Mouse (Mus musculus) urinary bladder, postnatal 10 days (tissue): ENCODE measurements around the gene Sirt5.

Experiments used
- DNase-seq: peaks from one replicate; pipeline ENCODE4 v3.0.0; 2022; ENCODE audit warnings: low spot score

Sirt5 gene

GRCm38 (mm10) chr13:43364985-43365824 is at the start of gene Sirt5:
TSS of gene Sirt5 (plus strand) at chr13:43365496.
- peak; percentile 53 for DNase-seq

GRCm38 (mm10) chr13:43317411-43317810 is 47.9 kb upstream of the Sirt5 start:
- DNase-seq: no peak

GRCm38 (mm10) chr13:43319396-43319795 is 45.9 kb upstream of the Sirt5 start:
- DNase-seq: no peak

DNA sequence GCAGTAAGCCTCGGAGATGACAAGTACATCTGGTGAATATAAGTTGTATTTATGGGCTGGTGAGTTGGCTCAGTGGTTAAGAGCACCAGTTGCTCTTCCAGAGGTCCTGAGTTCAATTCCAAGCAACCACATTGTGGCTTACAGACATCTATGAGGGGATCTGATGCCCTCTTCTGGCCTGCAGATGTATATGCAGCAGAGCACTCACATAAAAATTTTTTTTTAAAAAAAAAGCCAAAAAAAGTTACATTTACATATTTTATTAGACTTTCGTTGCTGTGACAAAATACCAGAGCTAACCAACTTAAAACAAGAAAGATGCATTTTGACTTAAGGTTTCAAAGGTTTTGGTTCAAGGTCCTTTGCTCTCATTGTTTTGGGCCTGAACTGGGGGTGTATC is 43.8 kb upstream of the Sirt5 start:
- DNase-seq: no peak

DNA sequence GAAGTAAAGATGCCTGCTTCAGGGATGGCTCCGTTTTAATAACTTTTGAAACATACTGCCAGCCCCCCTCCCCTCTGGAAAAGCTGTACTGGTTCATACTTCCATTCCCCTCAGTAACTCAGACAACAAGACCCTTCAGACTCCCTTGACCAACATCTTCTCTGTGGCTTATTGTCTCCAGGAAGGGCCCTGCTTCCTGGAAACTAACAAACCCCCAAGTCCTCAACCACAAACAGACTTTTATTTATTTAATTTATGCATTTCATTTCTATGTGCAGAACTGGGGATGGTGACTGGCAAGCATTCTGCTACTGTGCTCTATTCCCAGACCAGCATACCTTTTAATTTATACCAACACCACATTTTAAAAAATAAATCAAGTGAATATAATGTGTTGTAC is 39.9 kb upstream of the Sirt5 start:
- no peak for DNase-seq

DNA sequence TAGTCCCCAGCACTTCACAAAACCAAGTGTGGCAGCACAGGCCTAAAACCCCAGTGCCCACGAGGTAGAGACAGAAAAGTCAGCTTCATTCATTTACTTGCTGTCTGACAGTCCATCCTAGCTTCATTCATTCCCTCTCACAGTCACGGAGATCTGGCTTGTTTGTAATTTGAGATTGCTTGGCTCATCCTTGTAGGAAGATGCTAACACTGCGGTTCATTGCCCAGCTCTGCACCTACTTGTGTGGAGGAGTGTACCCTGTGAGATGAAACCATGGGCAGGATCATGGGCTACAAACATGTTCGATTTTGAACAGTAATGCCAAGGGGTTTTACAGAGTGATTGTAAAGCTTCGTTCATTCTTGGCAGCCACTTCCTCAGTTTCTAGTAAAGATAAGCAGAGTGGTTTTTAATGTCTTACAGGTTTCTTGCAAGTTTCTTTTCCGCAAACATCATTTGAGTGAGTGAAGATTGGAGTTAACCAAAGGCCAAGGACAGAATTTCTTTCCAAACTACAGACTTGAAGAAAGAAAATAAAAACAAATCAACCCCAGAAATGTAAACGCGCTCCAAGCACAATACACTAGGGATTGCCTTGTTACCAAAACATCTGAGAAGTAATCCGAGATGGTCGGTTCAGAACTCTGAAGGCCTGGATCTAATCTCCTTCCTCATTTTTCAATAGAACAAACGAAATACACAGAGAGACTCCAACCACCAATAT is 33.4 kb upstream of the Sirt5 start:
- no peak for DNase-seq

DNA sequence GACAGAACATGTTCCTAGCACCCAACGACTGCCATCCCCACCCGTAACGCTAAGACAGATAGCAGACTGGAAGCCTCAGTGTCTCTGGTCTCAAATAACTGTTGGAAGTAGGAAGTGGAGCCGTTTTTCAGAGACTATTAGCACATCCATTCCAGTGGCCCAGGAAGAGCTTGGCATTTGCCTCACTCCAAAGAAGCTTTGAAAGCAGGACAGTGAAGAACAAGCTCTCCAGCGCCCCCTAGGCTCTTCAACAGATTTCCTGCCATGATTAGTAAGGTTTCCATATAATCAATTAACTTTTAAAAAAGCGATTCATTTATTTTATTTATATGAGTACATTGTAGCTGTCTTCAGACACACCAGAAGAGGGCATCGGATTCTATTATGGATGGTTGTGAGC is 32.7 kb upstream of the Sirt5 start:
- no peak for DNase-seq

DNA sequence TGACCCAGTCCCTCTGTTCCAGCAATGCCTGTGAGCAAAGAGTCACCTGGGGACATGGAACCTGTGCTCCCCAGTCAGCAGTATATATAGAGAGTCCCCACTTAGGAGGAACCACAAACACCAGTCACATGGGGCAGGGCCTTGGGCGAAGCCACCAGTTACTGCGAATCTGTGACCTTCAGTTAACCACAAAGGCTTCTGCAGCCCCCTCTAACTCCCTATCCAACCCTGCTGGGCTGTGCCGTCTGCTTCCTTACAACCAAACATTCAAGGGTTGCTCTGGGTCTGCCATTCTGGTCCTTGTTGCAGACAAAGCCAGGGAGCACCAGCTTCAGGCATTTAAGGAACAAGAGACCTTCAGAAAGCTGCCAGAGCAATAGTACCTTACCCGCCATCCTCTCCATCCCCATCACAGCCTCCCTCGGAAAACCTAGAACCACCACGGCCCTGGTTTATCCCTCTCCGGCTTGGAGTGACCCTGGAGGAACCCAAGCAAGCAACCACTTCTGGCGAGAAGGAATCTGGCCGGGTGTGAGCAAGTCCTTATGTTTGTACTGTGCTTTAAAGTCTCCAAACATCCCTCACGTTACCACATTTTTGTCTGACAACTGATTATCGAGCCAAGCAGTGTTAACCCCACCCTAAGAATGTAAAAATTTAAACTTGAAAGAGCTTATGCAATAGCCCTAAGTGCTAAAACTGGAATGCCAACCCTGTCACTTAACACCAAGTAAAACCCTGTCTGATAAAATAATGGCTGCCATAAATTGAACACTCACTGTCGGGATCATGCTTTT is 28.7 kb upstream of the Sirt5 start:
- no peak for DNase-seq

- DNase-seq: no peak
Observed at GRCm38 (mm10) chr13:43338001-43338400, 27.3 kb upstream of the Sirt5 start.

DNA sequence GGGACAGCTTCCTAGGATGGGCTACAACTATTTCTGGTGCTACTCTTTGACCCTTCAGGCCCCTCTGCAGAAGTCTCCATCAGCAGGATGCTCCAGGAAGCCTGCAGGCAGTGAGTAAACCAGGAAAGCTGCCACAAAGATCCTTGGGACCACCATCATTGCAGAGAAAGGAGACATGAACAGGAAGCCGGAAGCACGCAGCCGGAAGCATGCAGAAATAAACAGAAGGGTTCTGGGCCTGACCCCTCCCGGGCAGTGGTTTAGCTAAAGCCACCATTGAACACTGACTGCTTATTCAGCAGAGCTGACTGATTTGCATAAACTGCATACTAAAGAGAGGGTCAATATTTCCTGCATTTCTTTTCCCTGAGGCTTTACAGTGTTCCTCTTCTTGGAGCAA is 26.7 kb upstream of the Sirt5 start:
- DNase-seq: no peak

DNA sequence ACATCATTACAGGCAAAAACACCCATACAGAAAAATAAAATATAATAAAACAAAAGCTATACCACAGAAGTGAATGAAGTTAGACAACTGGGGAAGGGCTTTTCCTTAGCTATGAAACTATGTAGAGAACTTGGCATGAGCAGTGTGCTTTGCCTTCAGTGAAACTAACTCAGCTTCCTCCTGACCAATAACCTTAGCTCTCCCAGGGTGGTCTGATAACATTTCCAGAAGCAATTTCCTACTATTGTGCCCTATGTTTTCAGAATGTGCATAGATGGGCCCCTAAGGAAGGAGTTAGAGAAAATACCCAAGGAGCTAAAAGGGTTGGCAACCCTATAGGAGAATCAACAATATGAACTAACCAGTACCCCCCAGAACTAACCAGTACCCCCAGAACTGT is 18.5 kb upstream of the Sirt5 start:
- DNase-seq: no peak

DNA sequence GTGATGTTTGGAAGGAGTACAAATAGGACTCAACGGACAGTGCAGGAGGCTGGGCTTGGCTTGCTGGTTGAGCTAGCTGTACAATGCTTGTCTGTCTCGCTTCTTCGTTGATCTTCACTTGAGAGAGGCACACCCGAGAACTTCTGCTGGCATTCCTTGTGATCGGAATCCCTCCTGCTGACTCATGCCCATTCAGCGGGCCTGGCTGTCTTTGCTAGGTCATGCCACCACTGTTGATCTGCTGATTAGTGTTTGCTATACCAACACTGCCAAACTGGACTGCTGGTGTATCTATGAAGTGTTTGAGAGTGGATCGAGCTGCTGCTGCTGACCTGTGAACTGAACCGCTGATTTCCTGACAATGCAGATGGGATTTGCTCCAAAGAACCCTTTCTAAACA is 15.9 kb upstream of the Sirt5 start:
- no peak for DNase-seq

DNA sequence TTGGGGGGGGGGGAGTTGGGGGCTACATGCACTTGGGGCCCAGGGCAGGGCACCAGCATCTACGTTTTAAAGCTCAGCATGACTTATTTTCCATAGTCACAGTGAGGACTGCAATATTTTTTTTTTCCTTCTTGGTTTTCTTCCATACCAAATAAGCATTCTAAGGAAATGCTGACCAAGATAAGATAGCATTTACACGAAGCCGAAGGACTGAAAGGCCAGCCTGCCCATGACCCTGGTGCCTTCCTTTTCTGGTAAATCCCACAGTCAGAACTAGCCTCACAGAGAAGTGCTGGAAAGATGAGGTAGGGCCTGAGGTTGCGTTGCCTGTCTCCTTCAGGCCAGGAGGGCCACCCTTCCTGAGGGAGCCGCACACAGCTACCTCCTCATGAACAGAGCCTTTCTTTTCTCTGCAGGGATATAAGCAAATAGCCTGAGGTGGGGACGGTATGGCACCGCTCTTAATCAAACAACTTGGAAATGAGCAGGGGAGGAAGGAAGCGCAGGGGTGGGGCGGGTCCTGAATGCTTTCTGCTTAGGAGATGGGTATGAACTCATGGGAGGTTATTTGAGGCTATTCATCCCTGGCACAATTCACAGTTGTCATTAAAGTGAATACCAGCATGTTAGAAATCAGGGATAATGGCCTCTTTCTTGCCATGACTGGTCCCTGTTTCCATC is 14.7 kb upstream of the Sirt5 start:
- no peak for DNase-seq

GRCm38 (mm10) chr13:43353356-43353755 is 11.9 kb upstream of the Sirt5 start:
- DNase-seq: no peak

DNA sequence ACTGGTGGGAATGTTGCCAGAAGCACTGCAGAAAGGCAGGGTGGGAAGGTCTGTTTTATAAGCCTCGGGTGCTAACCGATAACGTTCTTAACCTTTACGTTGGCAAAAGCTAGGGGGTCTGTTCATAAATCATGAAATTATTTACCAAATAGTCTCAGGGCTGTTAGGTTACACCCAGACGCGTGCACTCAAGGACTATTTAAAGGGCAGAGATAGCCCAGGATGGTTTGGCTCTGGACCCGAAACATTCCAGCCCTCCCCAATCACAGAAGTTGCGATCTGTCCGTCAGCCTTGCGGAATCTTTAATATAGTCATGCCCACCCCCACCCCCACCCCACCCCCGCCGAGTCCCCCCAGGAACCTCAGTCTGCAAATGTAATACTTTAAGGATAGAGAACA is 10.9 kb upstream of the Sirt5 start:
- DNase-seq: no peak

DNA sequence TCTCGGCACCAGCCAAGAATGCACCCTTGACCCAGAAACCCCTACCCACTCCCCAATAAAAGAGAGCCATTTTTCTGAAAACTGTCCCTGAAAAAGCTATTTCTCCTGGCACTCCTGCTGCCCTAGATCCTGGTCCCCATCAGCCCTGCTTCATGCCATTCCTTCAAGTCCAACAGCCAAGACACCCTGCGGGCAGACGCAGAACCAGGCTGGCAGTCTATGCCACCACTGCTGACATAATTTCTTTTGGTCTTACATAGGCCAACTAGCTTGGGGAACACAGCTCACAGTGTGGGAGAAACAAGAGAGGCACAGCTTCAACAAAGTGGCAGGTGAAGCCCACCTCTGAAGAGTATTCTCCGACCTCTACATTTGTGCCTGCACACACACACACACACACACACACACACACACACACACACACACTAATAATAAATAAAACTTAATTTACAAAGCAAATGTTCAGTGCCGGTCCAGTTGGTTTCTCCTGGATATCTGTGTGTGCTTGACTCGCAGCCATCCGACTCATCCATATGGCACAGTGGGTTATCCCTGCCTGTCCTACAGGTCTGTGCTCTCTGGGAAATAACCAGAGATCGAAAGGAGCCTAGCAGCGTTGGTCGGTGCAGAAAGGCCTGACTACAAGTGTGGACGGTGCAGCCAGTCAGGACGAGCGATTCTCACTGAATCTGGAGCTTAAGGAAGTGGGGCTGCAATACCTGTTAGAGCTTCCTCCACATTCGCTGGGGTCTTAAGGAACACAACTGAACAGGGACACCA is 8.8 kb upstream of the Sirt5 start:
- no peak for DNase-seq

DNA sequence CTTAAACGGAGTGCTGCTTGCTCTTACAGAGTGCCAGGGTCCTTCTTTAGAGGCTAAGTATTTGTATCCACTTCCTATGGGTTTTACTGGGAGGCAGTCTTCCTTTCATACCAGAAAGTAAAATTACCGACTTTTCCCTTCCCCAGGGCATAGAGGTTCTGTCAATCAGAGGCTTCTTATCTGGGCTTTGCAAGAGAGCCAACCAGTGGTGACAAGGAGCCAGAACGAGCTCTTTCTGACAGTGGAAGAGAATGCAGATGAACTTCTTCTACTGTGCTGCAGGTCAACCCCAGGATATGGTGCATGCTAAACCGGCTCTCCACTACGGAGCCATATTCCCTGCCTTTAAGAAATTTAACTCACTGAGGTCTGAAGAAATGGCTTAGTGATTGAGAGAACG is 4.8 kb upstream of the Sirt5 start:
- DNase-seq: no peak

DNA sequence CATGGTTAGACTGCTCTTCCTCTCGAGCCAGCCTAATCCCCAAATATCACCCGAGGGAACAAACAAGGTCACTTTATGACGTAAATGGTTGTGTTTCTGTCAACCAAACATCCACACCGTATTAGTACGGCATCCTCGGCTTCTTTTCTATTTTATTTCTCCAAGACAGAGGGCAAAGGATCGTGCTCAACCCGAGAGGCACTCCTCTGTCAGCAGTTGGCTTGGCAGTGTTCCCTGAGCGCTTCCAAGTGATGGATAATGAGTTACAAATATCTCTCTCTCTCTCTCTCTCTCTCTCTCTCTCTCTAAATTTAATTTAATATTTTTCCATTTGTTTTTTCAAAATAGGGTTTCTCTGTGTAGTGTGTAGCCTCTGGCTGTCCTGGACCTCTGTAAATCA is 2.9 kb upstream of the Sirt5 start:
- no peak for DNase-seq

- DNase-seq: no peak
Observed at GRCm38 (mm10) chr13:43365825-43366184, 509 bp downstream of the Sirt5 start.

- DNase-seq: no peak
Observed at GRCm38 (mm10) chr13:43370063-43370462, 4.8 kb downstream of the Sirt5 start.

- no peak for DNase-seq
Observed at GRCm38 (mm10) chr13:43372892-43373291, 7.6 kb downstream of the Sirt5 start.
